Mouse (Mus musculus): ENCODE results near the gene Nphs1. TPM values are rescaled to one million over a fixed set of nuclear protein-coding genes. Genes with fewer than 3 reads are reported as not detected.

The Nphs1 gene
- total RNA-seq, 2 experiments from 2014 or later, result 0.26 to 0.32 TPM

DNA sequence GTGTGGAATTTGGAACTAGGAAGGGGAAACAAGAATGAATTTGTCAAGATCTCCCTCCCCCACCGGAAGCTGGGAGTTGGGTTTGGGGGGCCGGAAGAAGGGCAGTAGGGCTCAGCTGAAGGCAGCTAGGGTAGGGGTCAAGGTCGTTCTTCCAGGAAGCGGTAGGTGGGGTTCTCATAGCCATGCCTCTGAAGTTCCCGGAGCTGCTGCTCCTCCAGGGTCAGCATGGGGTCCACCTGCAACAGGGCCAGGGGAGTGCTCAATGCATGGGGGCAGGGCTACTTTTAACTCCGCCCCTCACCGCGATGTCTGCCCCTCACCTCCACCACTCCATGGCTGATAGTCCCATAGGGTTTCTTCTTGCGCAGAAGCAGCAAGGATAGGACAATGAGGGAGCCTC, 23.0 kb upstream of the Nphs1 start:
- DNase-seq (ENCODE audit: extremely low spot score in 1 of 2, low spot score in 2 of 2), result no peak
- intact Hi-C loops (cut with DNase I), result no loop called here

DNA sequence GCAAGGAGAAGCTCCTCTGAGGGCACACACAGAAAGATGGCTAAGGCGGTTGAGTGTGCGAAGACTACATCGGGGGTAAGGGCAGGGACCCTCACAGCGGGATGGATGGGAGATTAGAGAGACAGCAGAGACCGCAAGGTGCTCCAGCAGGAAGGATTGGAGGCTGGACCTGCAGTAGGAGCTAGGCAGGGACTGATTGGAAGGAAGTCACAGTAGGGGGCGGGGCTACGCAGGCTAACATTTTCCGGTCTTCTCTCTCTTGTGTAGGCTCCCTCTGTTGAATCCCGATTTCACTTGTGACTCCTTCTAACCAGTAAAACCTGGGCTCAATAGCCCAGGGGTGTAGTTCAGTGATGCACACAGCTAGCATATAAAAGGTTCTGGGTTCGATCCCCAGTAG, 21.2 kb upstream of the Nphs1 start:
- DNase-seq (ENCODE audit: extremely low spot score in 1 of 2, low spot score in 2 of 2), result no peak
- intact Hi-C loops (cut with DNase I), result no loop called here

DNA sequence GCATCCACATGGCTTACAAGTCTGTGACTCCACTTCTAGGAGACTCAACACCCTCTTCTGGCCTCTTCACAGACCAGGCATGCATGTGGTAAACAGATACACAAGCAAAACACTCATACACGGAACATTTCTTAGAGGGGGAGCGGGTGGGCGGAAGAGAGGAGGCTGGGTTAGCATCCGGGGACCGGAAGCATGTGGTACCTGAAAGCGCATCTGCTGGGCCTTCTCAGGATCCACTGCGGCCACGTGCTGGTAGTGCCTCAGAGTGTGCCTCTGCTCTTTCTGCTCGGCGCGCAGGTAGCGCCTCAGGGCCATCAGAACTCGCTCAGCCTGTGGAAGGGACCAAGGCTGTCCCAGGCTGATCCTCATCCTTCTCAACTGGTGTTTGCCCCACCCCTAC, 18.4 kb upstream of the Nphs1 start:
- intact Hi-C loops (cut with DNase I), result loop anchor here (2.0 kb wide), 1 partner anchor 55 kb away; no protein-coding TSS in a partner anchor
- no peak for DNase-seq (ENCODE audit: extremely low spot score in 1 of 2, low spot score in 2 of 2)

DNA sequence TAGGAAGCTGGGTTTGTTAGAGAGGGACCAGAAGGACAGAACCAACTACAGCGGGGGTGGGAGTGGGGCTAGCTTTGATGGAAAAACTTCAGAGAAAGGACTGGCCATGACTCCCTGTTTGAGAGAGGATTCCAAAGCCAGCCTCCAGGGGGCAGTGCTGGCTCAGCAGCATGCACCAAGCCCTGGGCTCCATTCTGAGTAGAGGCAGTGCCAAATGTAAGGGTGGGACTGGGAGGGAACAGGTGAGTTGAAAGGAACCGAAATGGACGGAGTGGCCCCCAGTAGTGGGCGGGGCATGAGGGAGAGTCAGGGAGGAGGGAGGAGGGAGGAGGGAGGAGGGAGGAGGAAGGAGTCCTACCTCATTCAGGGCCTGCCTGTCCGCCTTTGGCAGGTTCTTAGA, 17.4 kb upstream of the Nphs1 start:
- DNase-seq (ENCODE audit: extremely low spot score in 1 of 2, low spot score in 2 of 2), result peak in 1 of 2 experiments; percentile 70
- intact Hi-C loops (cut with DNase I), result loop anchor here (2.0 kb wide), 1 partner anchor 54 kb away; no protein-coding TSS in a partner anchor

DNA sequence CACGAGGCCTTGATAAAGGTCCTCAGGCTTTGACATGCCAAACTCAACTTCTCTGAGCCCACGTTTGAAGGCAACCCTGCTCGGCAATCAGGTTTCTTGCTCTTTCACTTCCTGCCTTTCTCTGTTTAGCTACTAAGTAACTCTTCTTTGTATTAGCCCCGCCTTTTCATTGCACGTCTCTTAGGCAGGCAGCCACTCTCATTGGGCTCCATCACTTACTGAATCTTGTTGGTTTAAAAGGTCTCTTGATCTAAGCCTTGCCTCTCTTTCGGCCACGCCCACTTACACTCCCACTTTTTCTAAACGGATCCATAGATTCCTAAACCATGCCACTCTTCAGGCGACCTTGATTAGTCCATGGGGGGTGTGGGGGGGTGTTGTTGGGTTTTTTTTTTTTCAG, 14.4 kb upstream of the Nphs1 start:
- intact Hi-C loops (cut with DNase I), result no loop called here

DNA sequence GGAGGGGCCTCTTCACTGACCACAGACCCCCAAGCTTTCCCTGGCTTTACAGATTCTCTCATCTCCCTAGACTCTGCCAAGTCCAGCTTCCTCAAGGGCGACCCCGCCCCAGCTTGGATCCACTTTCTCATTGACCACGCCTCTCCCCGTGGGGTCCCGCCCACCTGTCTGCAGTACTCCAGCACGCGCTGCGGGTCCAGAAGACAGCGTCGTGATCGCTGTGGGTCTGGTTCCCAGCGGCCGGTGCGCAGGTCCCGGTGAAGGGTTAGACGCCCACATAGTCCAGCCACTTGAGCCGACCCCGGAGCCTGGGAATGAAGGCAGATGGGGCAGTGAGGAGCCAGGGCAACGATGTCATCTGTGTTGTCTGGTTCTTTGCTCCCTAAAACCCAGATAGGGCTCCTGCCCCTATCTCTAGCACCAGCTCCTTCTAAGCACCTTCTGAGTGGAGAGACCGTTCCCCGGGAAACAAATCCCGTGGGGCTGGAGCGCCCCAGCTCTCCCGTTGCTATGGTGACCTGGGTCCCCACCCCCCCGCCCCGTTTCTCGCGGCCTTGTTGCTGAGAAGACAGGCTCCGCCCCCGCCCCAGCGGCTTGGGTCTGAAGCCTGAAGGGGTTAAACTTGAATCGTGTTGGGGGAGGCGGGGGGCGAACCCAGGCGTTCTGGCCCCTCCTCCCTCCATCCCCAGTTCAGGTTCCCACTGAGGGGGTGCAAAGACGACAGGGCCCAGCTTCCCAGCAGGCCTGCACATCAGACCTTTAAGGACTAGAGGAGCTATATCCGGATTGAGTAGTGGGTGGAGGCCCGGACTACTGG, 13.8 kb upstream of the Nphs1 start:
- peak; percentile 73 to 89 for DNase-seq (ENCODE audit: extremely low spot score in 1 of 2, low spot score in 2 of 2)
- intact Hi-C loops (cut with DNase I), result no loop called here

More for the DNA sequence above, 14.4 kb upstream of the Nphs1 start:
- DNase-seq (ENCODE audit: extremely low spot score in 1 of 2, low spot score in 2 of 2), result no peak

DNA sequence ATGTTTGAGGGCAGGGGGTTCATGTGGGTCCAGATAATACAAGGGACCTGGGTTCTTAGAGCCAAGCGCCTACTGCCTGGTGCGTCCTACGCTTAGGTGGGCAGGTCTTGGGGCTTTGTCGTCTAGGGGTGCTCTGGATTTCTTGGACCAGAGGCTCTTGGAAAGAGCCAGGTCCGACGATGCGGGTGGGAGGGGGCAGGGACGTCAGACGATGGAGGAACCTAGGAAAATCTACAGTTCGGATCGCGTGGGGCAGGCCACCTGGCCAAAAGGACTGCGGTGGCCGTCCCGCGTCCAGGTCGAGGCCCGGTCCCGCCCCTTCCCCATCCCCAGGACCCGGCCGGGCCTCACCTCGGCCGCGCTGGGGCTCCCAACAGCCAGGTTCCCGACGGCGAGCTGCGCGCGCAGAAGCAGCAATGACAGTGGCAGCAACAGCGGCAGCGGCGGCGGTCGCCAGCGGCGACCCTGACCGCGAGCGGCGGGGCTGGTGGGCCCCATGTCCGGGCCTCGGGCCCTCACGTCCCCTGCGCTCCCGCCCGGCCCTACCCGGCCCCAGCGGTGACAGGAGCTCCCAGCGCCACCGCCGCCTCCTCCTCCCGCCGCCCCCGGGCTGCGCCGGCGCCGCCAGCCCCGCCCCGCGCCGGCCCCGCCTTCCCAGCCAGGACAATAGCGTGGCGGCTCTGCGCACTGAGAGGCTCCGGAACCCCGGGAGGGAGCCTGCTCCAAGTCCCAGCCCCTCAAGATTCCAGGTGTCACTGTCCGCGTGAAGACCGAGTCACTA, 13.0 kb upstream of the Nphs1 start, which contains the start of gene Aplp1:
Gene Aplp1, minus strand, starts transcription at position 565 of the 781 bp plus-strand sequence.
- peak in 1 of 2 experiments; percentile 83 for DNase-seq (ENCODE audit: extremely low spot score in 1 of 2, low spot score in 2 of 2)
- intact Hi-C loops (cut with DNase I), result loop anchor here (5.0 kb wide), 1 partner anchor 87 kb away; no protein-coding TSS in a partner anchor

DNA sequence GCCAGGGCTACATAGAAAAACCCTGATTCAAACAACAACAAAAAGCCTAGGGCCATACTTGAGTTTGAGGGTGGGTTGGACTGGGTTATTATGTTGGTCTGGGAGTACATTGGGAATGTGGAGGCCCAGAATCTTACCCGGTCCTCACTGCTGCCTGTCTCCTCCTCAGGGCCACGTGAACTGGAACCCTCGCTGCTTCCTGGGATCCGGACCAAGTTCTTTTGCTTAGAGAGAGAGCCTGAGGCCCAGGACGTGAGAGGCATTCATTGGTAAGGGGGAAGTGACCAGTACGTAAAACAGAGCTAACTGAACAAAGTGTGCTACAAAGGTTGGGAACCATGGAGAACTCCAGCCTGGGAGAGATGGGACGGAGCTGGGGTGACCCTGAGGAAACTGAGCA, 7.9 kb upstream of the Nphs1 start:
- no peak for DNase-seq (ENCODE audit: extremely low spot score in 1 of 2, low spot score in 2 of 2)
- intact Hi-C loops (cut with DNase I), result no loop called here

DNA sequence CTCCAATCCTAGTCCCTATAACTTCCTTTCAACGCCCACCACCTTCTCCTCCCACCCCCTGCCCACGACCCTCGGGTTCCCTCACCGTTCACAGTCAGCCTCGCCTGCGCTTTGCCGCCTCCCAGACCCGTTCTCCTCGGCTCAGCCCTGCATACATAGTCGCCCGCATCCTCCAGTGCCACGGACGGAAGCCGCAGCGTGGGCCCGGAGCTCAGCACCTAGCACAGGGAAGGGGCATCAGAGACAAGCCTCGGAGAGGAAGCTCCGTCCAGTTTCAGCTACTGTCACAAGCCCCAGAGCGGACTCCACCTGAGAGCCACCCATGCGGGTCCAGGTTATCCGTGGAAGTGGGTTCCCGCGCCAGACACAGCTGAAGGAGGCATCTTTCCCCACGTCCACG, 4.8 kb upstream of the Nphs1 start:
- no peak for DNase-seq (ENCODE audit: extremely low spot score in 1 of 2, low spot score in 2 of 2)

DNA sequence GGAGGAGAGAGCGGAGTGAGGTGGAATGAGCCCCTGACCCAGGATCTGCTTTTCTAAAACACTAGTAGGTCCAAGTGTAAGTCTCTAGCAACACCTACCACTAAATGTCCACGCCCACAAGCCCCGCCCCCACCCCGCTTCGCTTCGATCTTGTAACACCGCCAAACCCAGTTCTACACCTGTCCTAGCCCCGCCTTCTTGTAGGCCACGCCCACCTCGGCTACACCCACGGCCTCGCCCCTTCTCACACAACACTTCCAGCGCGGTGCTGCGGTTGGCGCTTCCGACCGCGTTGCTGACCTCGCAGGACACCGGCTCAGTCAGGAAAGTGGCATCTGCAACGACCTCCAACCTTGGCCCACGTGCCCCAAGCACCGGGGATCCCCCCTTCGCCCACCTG, 4.3 kb upstream of the Nphs1 start:
- intact Hi-C loops (cut with DNase I), result no loop called here
- DNase-seq (ENCODE audit: extremely low spot score in 1 of 2, low spot score in 2 of 2), result no peak

More for the DNA sequence above, 4.8 kb upstream of the Nphs1 start:
- intact Hi-C loops (cut with DNase I), result no loop called here

DNA sequence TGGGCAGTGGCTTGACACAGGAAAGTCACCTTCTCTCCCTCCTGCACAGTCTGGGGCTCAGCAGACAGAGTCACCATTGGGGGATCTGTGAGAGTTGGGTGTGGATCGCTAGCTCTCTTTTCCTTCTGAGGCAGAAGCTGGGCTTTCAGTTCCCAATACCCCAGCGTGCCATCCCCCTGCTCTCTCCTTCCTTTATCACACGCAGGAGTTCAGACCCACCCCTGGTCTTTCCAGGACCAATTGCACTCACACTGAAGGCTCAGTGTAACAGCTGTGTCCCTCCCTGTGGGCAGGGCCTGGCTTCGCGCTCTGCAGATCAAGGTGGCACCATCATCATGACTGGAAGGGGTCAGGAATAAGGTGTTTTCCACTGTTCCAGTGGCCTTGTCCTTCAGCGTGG, 3.9 kb upstream of the Nphs1 start:
- intact Hi-C loops (cut with DNase I), result no loop called here
- DNase-seq (ENCODE audit: extremely low spot score in 1 of 2, low spot score in 2 of 2), result no peak

DNA sequence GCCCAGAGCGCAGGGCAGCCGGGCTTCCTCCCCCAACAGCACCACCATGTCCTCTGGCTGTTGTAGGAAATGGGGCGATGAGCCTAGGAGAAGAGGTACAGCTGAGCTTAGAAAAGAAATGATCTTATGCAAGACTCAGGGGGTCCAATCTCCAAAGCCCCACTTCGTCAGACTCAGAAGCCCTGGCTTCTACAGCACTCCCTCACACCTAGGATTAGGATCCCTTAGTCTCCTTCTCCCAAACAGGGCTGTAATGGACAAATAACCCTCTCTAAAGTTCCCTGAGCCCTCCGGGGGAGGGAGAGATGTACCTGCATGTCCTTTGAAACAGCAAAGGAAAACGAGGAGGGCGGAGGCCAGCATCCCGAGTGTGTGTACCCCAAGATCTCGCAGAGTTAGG, 1.6 kb upstream of the Nphs1 start:
- no peak for DNase-seq (ENCODE audit: extremely low spot score in 1 of 2, low spot score in 2 of 2)
- intact Hi-C loops (cut with DNase I), result no loop called here

DNA sequence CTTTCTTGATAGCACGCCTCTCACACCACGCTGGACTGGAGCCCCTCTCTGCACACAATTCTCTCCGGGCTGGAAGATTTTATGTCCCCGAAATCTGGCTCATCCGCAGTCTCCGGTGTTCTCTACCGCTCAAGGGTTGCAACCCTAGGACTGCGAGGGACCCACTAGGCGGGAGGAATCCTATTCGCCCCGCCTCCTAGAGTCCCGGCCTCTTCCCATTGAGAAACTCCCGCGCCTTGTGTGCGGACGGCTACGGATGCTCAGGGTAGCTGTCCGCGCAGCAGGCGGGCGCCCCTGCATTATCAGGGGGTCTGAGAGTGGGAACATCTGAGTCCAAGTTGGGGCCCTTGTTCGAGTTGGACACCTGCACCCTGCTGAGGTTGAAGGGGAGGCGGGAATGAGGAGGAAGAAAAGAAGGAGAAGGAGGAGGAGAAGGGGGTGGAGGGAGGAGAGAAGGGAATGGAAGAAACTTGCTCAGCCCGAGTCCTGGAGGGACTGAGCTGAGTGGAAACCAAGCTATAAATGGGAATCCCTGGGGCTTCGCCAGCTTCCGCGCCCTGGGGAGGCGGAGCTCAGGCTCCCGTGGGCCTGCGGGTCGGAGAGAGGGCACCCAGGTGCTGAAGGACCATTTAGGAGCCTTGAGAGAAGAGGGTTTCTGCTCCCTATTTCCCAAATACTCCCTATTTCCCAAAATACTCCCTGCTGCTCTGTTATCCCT, 1.0 kb upstream of the Nphs1 start:
- no peak for DNase-seq (ENCODE audit: extremely low spot score in 1 of 2, low spot score in 2 of 2)
- intact Hi-C loops (cut with DNase I), result no loop called here

DNA sequence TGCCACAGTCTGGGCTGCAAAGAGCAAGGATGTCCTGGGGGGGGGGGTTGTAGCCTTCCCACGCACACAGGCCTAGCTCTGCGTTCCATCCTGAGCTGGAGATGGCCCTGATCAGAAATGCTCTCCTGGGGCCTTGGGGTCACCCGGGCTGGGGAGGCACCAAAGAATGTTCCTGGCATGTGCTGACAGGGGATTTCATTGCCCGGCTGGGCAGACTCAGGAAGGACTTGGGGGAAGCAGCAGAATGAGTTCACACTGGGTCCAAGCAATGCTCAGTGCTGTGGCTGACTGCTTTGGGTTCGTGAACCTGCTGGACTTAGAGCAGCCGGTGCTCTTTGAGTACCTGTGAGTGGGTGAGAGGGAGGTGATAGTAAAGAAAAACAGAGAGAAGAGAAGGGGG, 1.4 kb downstream of the Nphs1 start:
- DNase-seq (ENCODE audit: extremely low spot score in 1 of 2, low spot score in 2 of 2), result no peak
- intact Hi-C loops (cut with DNase I), result no loop called here

DNA sequence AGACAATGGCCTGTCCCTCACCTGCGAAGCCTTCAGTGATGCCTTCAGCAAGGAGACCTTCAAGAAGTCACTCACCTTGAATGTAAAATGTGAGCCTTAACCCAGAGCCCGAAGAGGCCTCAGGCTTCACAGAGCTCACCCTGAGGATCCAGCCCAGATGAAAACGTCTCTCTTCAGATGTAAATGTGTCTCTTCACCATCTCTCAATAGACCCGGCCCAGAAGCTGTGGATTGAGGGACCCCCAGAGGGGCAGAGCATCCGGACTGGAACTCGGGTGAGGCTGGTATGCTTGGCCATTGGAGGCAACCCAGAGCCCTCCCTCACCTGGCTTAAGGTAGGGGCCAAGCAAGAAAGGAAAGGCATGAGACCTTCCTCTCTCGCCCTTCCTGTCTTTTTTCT, 5.5 kb downstream of the Nphs1 start:
- intact Hi-C loops (cut with DNase I), result no loop called here
- DNase-seq (ENCODE audit: extremely low spot score in 1 of 2, low spot score in 2 of 2), result no peak

DNA sequence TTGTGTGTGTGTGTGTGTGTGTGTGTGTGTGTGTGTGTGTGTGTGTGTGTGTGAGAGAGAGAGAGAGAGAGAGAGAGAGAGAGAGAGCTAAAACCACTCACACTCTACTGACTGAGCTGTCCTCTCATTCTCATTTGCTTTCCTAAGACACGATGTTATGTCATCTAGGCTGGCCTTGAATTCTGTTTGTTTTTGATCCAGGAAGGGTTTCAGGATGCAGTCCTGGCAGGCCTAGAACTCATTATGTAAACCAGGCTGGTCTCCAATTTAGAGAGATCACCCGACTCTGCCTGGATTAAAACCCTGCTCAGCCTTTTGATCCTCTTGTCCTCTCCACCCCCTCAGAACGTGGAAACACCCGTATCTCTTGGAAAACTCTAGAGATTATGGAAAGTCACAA, 5.9 kb downstream of the Nphs1 start:
- no peak for DNase-seq (ENCODE audit: extremely low spot score in 1 of 2, low spot score in 2 of 2)
- intact Hi-C loops (cut with DNase I), result no loop called here

DNA sequence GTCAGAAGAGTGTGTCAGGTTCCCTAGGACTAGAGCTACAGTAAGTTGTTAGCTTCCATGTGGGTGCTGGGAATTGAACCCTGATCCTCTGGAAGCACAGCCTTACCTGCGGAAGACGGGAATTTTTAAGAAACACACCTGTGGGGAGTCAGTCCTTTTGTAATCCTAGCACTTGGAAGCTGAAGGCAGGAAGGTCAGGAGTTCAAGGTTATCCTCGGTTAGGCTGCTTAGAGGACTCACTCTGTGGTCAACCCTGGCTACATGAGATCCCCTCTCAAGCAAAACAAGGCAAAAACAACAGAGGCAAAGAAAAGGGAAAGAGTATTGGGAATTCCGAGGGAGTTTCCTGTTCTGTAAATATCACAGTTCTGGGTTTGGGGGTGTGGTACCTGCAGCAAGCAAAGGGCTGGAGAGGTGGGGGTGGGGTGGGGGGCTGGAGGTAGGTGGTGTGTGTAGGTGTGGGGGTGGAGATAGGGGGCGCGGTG, 6.7 kb downstream of the Nphs1 start:
- intact Hi-C loops (cut with DNase I), result no loop called here
- no peak for DNase-seq (ENCODE audit: extremely low spot score in 1 of 2, low spot score in 2 of 2)

DNA sequence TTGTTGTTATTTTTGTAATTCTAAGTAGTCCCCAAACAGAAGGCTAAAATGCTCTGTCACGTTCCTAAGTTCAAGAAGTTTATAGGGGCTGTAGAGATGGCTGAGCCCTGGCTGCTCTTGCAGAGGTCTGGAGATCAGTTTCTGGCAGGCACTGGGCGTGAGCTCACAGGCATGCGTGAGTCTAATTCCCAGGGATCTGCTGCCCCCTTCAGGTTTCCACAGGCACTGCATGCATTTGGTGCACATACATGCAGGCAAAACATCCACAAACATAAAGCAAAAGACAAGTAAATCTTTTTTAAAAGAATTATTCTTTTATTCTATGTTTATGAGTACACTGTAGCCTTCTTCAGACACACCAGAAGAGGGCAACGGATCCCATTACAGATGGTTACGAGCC, 14.3 kb downstream of the Nphs1 start:
- peak in 1 of 2 experiments; percentile 55 for DNase-seq (ENCODE audit: extremely low spot score in 1 of 2, low spot score in 2 of 2)
- intact Hi-C loops (cut with DNase I), result no loop called here

DNA sequence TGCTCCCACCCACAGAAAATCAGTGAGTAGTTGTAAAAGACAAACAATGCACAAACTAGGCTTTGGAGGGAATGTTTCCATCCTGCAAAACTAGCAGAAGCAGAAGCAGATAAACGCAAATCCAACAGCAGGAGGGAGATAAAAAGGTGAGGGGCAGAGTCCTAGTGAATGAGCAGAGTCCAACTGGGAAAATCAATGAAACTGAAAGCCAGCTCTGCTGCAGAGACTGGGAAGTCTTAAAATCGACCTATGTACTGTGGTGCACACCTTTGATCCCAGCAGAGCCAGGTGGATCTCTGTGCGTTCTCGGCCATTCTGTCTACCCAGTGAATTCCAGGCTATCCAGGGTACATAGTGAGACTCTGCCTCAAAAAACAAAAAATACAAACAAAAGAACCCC, 16.9 kb downstream of the Nphs1 start:
- DNase-seq (ENCODE audit: extremely low spot score in 1 of 2, low spot score in 2 of 2), result no peak
- intact Hi-C loops (cut with DNase I), result no loop called here
